Comparison of ENCODE assay signal across 30 mouse cellular contexts in genomic region chr6:84565245-84565644, GRCm38 (mm10). TPM values are rescaled to one million over a fixed set of nuclear protein-coding genes. Genes with fewer than 3 reads are reported as not detected.
DNase-seq lines count a peak whose midpoint lies in the region; ATAC-seq and TF ChIP-seq lines count a peak whose summit lies in the region.
"Had no signal": no experiment of that assay in that cellular context is flagged by ENCODE, and none has a peak within 500 bp of the region (broad histone marks: within the 10 kb centered on the region; RNA-seq: fewer than 3 reads in every experiment).

No protein-coding gene starts in this region.

- H3K9ac ChIP-seq in hindbrain, embryonic 16.5 days (ENCODE audit: low read depth, low read length), result no peak overlapping the region
- H3K9ac ChIP-seq: embryonic facial prominence, embryonic 15.5 days; forebrain, embryonic 15.5 days; hindbrain, embryonic 13.5 days; kidney, embryonic 15.5 days; limb, embryonic 13.5 days; lung, embryonic 15.5 days; neural tube, embryonic 12.5 days had no signal

- DNase-seq in adrenal gland, adult (ENCODE audit: inconsistent age in 2 of 2, low spot score in 1 of 2), result peak; percentile 65 to 85
- no peak for DNase-seq in adrenal gland, postnatal 4 days (ENCODE audit: low spot score in 2 of 2)
- peak; percentile 57 for DNase-seq in adrenal gland, postnatal 10 days
- peak; percentile 64 for DNase-seq in fibroblast of lung, adult 2 months (ENCODE audit: low read depth)
- no peak for DNase-seq in thymus, adult 18-20 months
- DNase-seq: cerebellum, adult 11-12 months; cerebellum, adult 9-11 months; gastrocnemius, postnatal 25 days; heart, adult 18-20 months; heart, postnatal 36 days; kidney, adult 18-20 months; kidney, postnatal 25 days; right cerebral cortex, postnatal 4 days had no signal

- no peaks in the 10 kb centered on the region for H3K79me3 ChIP-seq in C2C12 (ENCODE audit: low read depth)

- peaks cover 10% of the 10 kb centered on the region for H3K4me1 ChIP-seq in hindbrain, embryonic 16.5 days (ENCODE audit: control insufficient read depth, insufficient read depth, low read depth, low read length)

- no peak overlapping the region for H3K27ac ChIP-seq in hindbrain, embryonic 16.5 days (ENCODE audit: low read depth, low read length)
- H3K27ac ChIP-seq: embryonic facial prominence, embryonic 15.5 days; forebrain, embryonic 15.5 days; hindbrain, embryonic 13.5 days; kidney, embryonic 15.5 days; limb, embryonic 13.5 days; lung, embryonic 15.5 days; neural tube, embryonic 12.5 days had no signal

- no peak overlapping the region for H3K4me2 ChIP-seq in hindbrain, embryonic 16.5 days (ENCODE audit: low read length)
- H3K4me2 ChIP-seq: embryonic facial prominence, embryonic 15.5 days; forebrain, embryonic 15.5 days; heart, embryonic 11.5 days; hindbrain, embryonic 13.5 days; kidney, embryonic 15.5 days; limb, embryonic 13.5 days; liver, embryonic 11.5 days; lung, embryonic 15.5 days; midbrain, embryonic 11.5 days; neural tube, embryonic 12.5 days had no signal

- H3K9me3 ChIP-seq in hindbrain, embryonic 16.5 days (ENCODE audit: control insufficient read depth, low read length), result no peaks in the 10 kb centered on the region
- H3K9me3 ChIP-seq: embryonic facial prominence, embryonic 15.5 days; forebrain, embryonic 15.5 days; hindbrain, embryonic 13.5 days; kidney, embryonic 15.5 days; limb, embryonic 13.5 days; lung, embryonic 15.5 days; neural tube, embryonic 12.5 days had no signal

- H3K4me3 ChIP-seq in C2C12 (ENCODE audit: insufficient read depth, poor library complexity, severe bottlenecking), result no peak overlapping the region
- H3K4me3 ChIP-seq in hindbrain, embryonic 16.5 days (ENCODE audit: low read length), result no peak overlapping the region
- H3K4me3 ChIP-seq: embryonic facial prominence, embryonic 15.5 days; forebrain, embryonic 15.5 days; hindbrain, embryonic 13.5 days; kidney, embryonic 15.5 days; limb, embryonic 13.5 days; lung, embryonic 15.5 days; myocyte; neural tube, embryonic 12.5 days had no signal

- no peaks in the 10 kb centered on the region for H3K79me2 ChIP-seq in C2C12 (ENCODE audit: control insufficient read depth, insufficient read depth)

- no peak for TF ChIP-seq CTCF in C2C12 (IDR thresholded peaks at IDR 0.05; ENCODE audit: control insufficient read depth, insufficient read depth, insufficient read length)

- no peaks in the 10 kb centered on the region for H3K27me3 ChIP-seq in C2C12 (ENCODE audit: control insufficient read depth, insufficient read depth, insufficient read length)
- no peaks in the 10 kb centered on the region; the same call in 1 of the 2 replicates for H3K27me3 ChIP-seq in hindbrain, embryonic 16.5 days (replicated peaks; ENCODE audit: control insufficient read depth, insufficient read depth, low read length)
- H3K27me3 ChIP-seq: embryonic facial prominence, embryonic 15.5 days; forebrain, embryonic 15.5 days; limb, embryonic 13.5 days; lung, embryonic 15.5 days had no signal

- WGBS in hindbrain, embryonic 16.5 days, result 87% methylated on average over 5 of the region's 5 CpGs

- no peak overlapping the region for H3ac ChIP-seq in C2C12 (ENCODE audit: control insufficient read depth, insufficient read length, low read depth)

- ATAC-seq in cerebellum, adult (ENCODE audit: insufficient number of reproducible peaks, low FRiP score, low TSS enrichment), result no peak
- no peak for ATAC-seq in hindbrain, embryonic 16.5 days
- ATAC-seq: forebrain, embryonic 15.5 days; inflammation-experienced regulatory T-cells, adult 6 months had no signal

- no peaks in the 10 kb centered on the region for H3K36me3 ChIP-seq in C2C12 (ENCODE audit: control insufficient read depth, insufficient read depth)
- no peaks in the 10 kb centered on the region for H3K36me3 ChIP-seq in hindbrain, embryonic 16.5 days (ENCODE audit: control insufficient read depth, insufficient read depth, low read length)
- H3K36me3 ChIP-seq: embryonic facial prominence, embryonic 15.5 days; forebrain, embryonic 15.5 days; hindbrain, embryonic 13.5 days; kidney, embryonic 15.5 days; limb, embryonic 13.5 days; lung, embryonic 15.5 days; neural tube, embryonic 12.5 days had no signal

TF ChIP-seq in C2C12, 6 proteins besides CTCF, POLR2A, EP300 and RAD21:
- TF ChIP-seq FOSL1 (IDR thresholded peaks at IDR 0.05; ENCODE audit: insufficient read depth, low read length, poor library complexity, severe bottlenecking) (peak; percentile 37), USF1 (IDR thresholded peaks at IDR 0.05; ENCODE audit: low read depth) (no peak)

RNA-seq across cellular contexts. Expression of gene Cyp26b1, which starts 28.5 kb away (rescaled TPM):
- 10 to 100 TPM; 18.7 to 21.0 TPM for total RNA-seq in adrenal gland, postnatal 4 days (2021)
- 4.4 TPM for polyA plus RNA-seq in C2C12 (2012; fragmentation: generic; extraction: Trizol)
- total RNA-seq in adrenal gland, postnatal 10 days (2021), result 1 to 10 TPM; 3.8 to 6.1 TPM
- polyA plus RNA-seq in hindbrain, embryonic 16.5 days (2015; fragmentation: Nextera tagmentation; extraction: Ambion mirVana), result 37.4 and 48.4 TPM in 2 replicates
- total RNA-seq: common myeloid progenitor, adult 5-6 weeks; megakaryocyte progenitor cell, adult 5-6 weeks had no signal

Comparison
In these comparisons a context has a peak if more than half of its experiments do, and no peak if none do; other contexts are left out.
1. DNase-seq: peak in adrenal gland, adult (2 of 2), adrenal gland, postnatal 10 days (single experiment) and fibroblast of lung, adult 2 months (single experiment); none in adrenal gland, postnatal 4 days (0 of 2) and thymus, adult 18-20 months (0 of 2).